Mouse (Mus musculus): ENCODE results near the gene 3110082I17Rik. TPM values are rescaled to one million over a fixed set of nuclear protein-coding genes. Genes with fewer than 3 reads are reported as not detected.
"Not testable (repeated sequence)": the region's sequence is repeated elsewhere in the genome, so short reads cannot be mapped to it uniquely, and the experiment has no call there.

The 3110082I17Rik gene
- polyA plus RNA-seq, 1 experiment from 2014 or later = 33.5 TPM

DNA sequence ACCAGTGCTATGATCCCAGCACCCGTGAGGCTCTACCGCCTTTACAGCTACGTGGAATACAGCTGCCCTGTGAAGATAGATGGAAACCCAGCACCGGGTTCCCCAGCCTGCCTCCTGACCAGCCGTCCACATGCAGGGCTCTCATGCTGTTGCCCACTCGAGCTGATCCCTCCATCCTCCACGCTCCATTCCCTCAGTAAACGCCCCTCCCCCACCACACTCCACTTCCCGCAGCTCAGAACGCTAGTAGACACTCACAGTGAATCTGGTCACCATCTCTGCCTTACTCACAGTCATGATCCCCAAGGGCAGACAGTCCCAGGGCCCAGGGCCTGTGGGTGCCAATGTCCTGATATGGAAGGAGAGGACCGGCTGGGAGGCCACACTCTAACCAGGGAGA is 121.4 kb downstream of the 3110082I17Rik start:
- Histone ChIP-seq H3K36me3 (peaks cover 79% of the 10 kb centered on the region), H3K27ac (no peak overlapping the region), H3K9ac (no peak overlapping the region), H3K27me3 (no peaks in the 10 kb centered on the region), H3K9me3 (no peaks in the 10 kb centered on the region), H3K4me3 (no peak overlapping the region), H3K4me2 (replicated peaks) (no peak overlapping the region), H3K4me1 (peaks cover 9% of the 10 kb centered on the region)
- ATAC-seq (ENCODE audit: insufficient number of reproducible peaks, insufficient read depth, low FRiP score, low TSS enrichment) = no peak
- 87% methylated on average over 11 of the region's 11 CpGs for WGBS

DNA sequence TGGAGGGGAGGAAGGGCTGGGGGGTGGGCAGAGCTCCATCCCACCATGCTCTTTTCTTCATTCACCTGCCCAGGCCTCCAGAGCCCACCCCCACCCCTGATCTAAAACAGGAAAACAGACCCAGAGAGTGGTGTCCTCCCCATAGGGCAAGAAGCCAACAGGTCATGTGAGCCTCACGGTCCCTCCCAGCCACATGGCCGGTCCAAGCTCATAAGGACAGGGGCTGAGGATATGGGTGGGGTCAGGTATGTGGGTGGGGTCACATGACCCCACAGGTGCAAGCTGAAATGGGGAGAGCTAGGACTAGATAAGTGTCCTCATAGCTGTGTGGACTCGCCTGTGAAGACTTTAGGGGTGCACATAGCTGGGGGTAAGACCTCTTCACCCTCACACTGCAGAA is 121.9 kb downstream of the 3110082I17Rik start:
- H3K27me3 ChIP-seq = no peaks in the 10 kb centered on the region
- ATAC-seq (ENCODE audit: insufficient number of reproducible peaks, insufficient read depth, low FRiP score, low TSS enrichment) = no peak
- no peak overlapping the region for H3K27ac ChIP-seq
- no peak overlapping the region for H3K9ac ChIP-seq
- H3K36me3 ChIP-seq = peaks cover 79% of the 10 kb centered on the region
- 80% methylated on average over 3 of the region's 3 CpGs for WGBS
- H3K4me1 ChIP-seq = peaks cover 5% of the 10 kb centered on the region; the same call in 1 of the 2 replicates
- H3K4me2 ChIP-seq (replicated peaks) = no peak overlapping the region
- H3K9me3 ChIP-seq = no peaks in the 10 kb centered on the region
- no peak overlapping the region for H3K4me3 ChIP-seq

DNA sequence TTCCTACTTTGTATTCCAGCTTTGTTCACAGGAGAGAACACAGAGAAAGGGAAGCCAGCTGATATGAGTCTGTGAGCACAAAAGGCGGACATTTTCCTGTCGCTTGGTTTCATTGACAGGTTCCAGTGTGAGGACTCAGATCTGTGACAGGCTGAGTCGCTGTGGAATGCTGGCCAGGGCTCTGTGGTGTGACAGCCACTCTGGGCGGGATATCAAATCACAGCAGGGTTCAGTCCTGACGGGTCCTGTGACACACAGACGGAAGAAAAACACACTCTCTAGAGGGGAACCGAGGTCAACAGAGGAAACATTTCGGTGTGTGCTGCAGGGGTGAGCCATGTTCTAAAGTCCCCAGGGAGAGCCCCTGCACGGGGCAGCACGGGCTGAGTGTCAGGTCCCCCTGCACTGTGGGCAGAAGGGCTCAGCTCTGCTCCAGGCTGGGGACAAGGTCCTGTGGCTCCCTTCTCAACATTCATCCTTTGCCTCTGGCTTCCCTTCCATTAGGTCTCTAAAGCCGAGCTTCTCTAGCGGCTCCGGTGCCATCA is 122.4 kb downstream of the 3110082I17Rik start:
- ATAC-seq (ENCODE audit: insufficient number of reproducible peaks, insufficient read depth, low FRiP score, low TSS enrichment) = no peak
- WGBS = 71% methylated on average over 13 of the region's 13 CpGs

DNA sequence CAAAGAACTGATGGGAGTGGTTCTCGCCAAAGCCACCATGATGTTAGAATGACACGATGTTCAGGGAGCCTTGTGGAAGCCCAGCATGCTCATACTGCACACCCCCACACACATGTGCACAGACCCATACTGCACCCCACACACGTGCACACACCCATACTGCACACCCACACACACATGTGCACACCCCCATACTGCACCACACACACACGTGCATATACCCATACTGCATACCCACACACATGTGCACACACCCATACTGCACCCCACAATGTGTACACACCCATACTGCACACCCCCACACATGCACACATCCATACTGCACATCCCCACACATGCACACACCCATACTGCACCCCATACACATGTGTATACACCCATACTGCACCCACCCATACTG is 124.7 kb downstream of the 3110082I17Rik start:
- H3K36me3 ChIP-seq = peaks cover 60% of the 10 kb centered on the region
- H3K4me3 ChIP-seq = no peak overlapping the region
- H3K27ac ChIP-seq = no peak overlapping the region
- H3K9ac ChIP-seq = no peak overlapping the region
- no peaks in the 10 kb centered on the region for H3K9me3 ChIP-seq
- no peaks in the 10 kb centered on the region for H3K27me3 ChIP-seq
- 88% methylated on average over 4 of the region's 4 CpGs for WGBS
- no peak overlapping the region for H3K4me2 ChIP-seq (replicated peaks)
- ATAC-seq (ENCODE audit: insufficient number of reproducible peaks, insufficient read depth, low FRiP score, low TSS enrichment) = peak; percentile 76
- no peaks in the 10 kb centered on the region for H3K4me1 ChIP-seq

More for the DNA sequence above, 122.4 kb downstream of the 3110082I17Rik start:
- Histone ChIP-seq H3K9ac (no peak overlapping the region), H3K9me3 (no peaks in the 10 kb centered on the region), H3K4me1 (0 out of 2 replicates have a peak, but pooled peaks cover under 1% of the 10 kb centered on the region), H3K27ac (no peak overlapping the region), H3K27me3 (no peaks in the 10 kb centered on the region), H3K36me3 (peaks cover 79% of the 10 kb centered on the region), H3K4me3 (no peak overlapping the region), H3K4me2 (replicated peaks) (no peak overlapping the region)

DNA sequence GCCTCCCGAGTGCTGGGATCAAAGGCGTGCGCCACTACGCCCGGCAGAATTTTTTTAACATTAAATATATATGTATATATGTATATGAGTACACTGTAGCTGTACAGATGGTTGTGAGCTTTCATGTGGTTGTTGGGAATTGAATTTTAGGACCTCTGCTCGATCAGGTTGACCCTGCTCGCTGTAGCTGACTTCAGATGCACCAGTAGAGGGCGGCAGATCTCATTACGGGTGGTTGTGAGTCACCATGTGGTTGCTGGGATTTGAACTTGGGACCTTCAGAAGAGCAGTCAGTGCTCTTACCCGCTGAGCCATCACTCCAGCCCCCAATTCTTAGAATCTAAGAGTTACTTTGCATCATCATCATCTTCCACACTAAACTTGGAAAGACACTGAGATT is 125.9 kb downstream of the 3110082I17Rik start:
- H3K4me2 ChIP-seq (replicated peaks); H3K9me3 ChIP-seq; H3K4me3 ChIP-seq; H3K27ac ChIP-seq; H3K4me1 ChIP-seq; H3K9ac ChIP-seq; ATAC-seq (ENCODE audit: insufficient number of reproducible peaks, insufficient read depth, low FRiP score, low TSS enrichment); H3K27me3 ChIP-seq: not testable (repeated sequence)
- peaks cover 48% of the 10 kb centered on the region for H3K36me3 ChIP-seq
- 81% methylated on average over 10 of the region's 10 CpGs for WGBS

DNA sequence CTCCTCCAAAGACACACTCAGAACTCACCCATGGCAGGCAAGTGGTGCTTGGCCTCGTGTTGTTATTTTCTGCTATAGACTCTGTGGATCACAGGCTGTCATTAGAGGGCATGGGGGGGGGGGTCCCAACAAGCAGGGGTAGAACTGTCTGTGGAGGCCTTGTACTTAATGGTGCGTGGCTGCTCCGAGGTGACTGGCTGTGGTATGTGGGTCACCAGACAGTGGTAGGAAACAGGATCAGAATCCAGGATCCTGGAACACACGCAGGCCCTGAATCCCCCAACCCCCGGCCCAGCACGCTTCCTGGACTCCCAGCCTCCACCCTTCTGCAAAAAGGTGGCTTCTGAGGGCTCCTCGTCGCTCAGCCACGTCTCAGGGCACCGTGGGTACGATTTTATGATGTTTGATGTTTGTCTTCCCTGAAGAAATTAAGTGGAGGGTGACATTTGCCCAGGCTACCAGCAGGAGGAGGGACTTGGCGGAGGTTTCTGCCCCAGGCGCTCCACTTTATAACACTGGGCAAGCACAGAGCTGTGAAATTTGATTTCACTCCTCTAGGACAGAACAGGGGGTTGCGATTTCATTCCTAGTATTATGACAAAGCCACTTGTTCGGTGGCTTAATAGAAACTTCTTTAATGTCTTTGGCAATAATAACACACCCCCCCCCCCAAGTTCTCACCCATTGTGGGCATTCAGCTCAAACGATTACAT is 126.9 kb downstream of the 3110082I17Rik start:
- H3K4me1 ChIP-seq = no peaks in the 10 kb centered on the region
- no peak overlapping the region for H3K4me2 ChIP-seq (replicated peaks)
- peaks cover 39% of the 10 kb centered on the region for H3K36me3 ChIP-seq
- no peak overlapping the region for H3K27ac ChIP-seq
- ATAC-seq (ENCODE audit: insufficient number of reproducible peaks, insufficient read depth, low FRiP score, low TSS enrichment) = no peak
- 73% methylated on average over 16 of the region's 16 CpGs for WGBS
- no peaks in the 10 kb centered on the region for H3K9me3 ChIP-seq
- no peak overlapping the region for H3K9ac ChIP-seq
- no peaks in the 10 kb centered on the region for H3K27me3 ChIP-seq
- no peak overlapping the region for H3K4me3 ChIP-seq

DNA sequence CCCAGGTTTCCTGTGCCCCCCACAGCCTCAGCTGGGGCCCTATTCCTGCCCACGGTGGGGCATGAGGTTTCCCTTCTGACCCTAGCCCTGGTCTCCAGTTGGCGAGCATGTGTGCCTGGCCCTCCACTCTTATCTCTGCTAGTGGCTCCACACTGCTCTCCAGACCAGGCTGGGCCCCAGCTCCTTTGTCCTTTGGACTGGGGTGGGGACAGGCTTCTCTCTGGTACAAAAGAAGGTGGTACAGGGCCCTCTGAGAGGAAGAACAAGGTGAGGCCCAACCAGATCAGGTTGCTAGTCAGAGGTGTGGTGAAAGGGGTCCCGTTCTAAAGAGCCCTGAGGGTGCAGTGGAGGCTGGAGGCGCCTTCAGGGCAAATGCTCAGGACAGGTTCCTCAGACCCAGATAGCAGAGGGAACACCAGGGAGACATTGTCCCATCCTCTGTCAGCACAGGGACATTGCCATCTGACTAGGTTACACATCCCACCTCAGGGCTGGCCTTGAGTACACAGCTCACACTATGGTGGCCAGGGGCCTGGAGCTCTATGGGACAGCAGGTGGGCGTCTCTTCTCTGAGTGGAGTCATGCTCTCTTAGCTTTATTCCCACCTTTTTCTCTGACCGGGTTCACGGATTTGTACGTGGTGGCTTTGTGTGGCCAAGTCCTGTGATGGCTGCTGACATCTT is 127.6 kb downstream of the 3110082I17Rik start:
- H3K27ac ChIP-seq = no peak overlapping the region
- no peaks in the 10 kb centered on the region for H3K27me3 ChIP-seq
- H3K4me2 ChIP-seq (replicated peaks) = no peak overlapping the region
- H3K9me3 ChIP-seq = no peaks in the 10 kb centered on the region
- H3K36me3 ChIP-seq = peaks cover 32% of the 10 kb centered on the region
- H3K4me3 ChIP-seq = no peak overlapping the region
- no peaks in the 10 kb centered on the region for H3K4me1 ChIP-seq
- no peak overlapping the region for H3K9ac ChIP-seq
- 88% methylated on average over 8 of the region's 8 CpGs for WGBS
- ATAC-seq (ENCODE audit: insufficient number of reproducible peaks, insufficient read depth, low FRiP score, low TSS enrichment) = no peak

DNA sequence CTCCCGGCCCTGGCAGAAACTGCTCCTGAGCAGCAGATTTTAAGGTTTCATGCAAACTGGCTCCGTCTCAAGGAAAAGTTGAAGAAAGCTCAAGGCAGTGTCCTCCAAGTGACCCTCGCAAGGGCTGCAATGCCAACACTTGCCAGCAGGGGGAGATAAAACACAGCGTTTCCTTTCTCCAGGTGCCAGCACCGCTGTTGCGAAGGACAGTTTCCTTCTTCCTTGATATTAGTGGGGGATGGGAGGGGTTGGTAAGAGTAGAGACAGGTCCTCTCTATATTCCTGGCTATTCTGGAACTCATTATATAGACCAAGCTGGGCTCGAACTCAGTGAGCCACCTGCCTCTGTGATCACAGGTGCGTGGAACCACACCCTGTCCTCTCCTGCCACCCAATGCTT is 128.6 kb downstream of the 3110082I17Rik start:
- Histone ChIP-seq H3K4me1 (no peaks in the 10 kb centered on the region), H3K4me2 (replicated peaks) (no peak overlapping the region), H3K9ac (no peak overlapping the region), H3K27me3 (peaks cover 8% of the 10 kb centered on the region), H3K36me3 (peaks cover 22% of the 10 kb centered on the region), H3K4me3 (no peak overlapping the region), H3K9me3 (no peaks in the 10 kb centered on the region), H3K27ac (no peak overlapping the region)
- 19% methylated on average over 8 of the region's 8 CpGs for WGBS
- no peak for ATAC-seq (ENCODE audit: insufficient number of reproducible peaks, insufficient read depth, low FRiP score, low TSS enrichment)

DNA sequence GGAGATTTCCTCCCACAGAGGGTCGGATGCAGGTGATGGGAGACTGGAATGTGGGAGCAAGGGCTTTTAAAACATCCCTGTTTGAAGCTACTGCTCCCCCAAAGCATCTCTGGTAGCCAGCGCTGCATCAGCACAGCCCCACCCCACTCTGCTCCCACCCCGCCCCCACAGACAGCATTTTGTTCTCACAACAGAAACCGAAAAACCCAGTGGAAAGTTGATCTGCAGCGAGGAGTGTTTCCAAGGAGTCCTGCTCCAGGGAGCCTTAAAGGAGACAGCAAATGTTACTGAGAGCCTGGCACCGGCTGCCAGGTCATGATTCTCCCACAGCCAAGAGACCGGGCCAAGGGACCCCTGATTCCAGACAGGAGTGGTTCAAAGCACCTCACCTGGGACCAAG is 129.6 kb downstream of the 3110082I17Rik start:
- Histone ChIP-seq H3K27ac (no peak overlapping the region), H3K9ac (no peak overlapping the region), H3K4me2 (replicated peaks) (no peak overlapping the region), H3K27me3 (peaks cover 18% of the 10 kb centered on the region), H3K36me3 (peaks cover 12% of the 10 kb centered on the region), H3K4me1 (no peaks in the 10 kb centered on the region), H3K9me3 (no peaks in the 10 kb centered on the region), H3K4me3 (no peak overlapping the region)
- ATAC-seq (ENCODE audit: insufficient number of reproducible peaks, insufficient read depth, low FRiP score, low TSS enrichment) = no peak
- 76% methylated on average over 7 of the region's 7 CpGs for WGBS

DNA sequence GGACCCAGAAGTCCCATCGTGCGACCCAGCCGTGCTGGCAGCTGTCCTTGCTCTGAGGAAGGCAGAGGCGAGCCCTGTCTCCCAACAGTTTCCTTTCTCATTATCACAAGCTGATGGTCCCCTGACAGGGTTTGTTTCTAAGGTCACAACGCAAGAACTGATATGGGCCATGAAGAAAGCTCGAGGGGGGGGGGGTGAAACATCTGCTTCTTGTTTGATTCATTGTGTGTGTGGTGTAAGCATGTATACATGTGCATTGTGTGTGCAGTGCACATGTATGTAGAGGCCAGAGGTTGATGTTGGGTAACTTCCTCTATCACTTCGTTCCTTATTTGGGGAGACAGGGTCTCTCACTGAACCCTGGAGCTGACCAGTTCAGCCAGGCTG is 132.7 kb downstream of the 3110082I17Rik start:
- Histone ChIP-seq H3K4me3 (no peak overlapping the region), H3K9me3 (no peaks in the 10 kb centered on the region), H3K27ac (no peak overlapping the region), H3K36me3 (no peaks in the 10 kb centered on the region), H3K4me2 (replicated peaks) (no peak overlapping the region), H3K9ac (0 out of 2 replicates have a peak overlapping the region, but pooled peaks have one; percentile 15), H3K27me3 (peaks cover 44% of the 10 kb centered on the region), H3K4me1 (peaks cover 6% of the 10 kb centered on the region; the same call in 1 of the 2 replicates)
- 73% methylated on average over 7 of the region's 7 CpGs for WGBS
- no peak for ATAC-seq (ENCODE audit: insufficient number of reproducible peaks, insufficient read depth, low FRiP score, low TSS enrichment)

DNA sequence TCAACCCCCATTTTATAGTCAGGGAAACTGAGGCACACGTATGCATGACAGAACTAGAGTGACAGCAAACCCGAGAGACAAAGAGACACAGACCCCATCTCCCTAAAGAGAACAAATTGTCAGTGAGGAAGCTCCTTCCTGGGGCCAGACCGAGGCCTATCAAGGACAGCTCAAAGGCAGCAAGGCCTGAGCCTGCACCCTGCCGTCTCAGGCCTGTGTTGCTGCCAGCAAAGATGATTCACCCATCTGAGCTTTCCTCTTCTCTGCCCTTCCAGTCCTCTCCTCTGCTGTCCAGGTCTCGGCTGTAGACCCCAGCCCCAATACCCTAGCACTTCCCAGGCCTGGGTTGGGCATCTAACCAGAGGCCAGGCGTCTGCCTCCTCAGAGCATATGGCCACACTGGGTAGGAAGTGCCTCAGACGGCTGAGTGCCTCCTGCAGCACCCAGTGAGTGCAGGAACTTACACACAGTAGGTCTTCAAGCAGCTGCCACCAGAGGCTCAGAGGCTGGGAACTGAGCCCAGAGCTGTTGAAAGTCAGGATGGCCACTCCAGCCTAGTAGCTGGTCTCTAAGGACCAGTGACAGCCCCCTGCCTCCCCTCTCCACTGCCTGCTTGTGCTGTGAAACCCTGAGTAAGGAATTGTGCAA is 133.2 kb downstream of the 3110082I17Rik start:
- 74% methylated on average over 7 of the region's 7 CpGs for WGBS
- 0 out of 2 replicates have a peak overlapping the region, but pooled peaks have one; percentile 15 for H3K9ac ChIP-seq

More for the DNA sequence above, 133.2 kb downstream of the 3110082I17Rik start:
- Histone ChIP-seq H3K4me2 (replicated peaks) (no peak overlapping the region), H3K27ac (no peak overlapping the region), H3K4me3 (no peak overlapping the region), H3K36me3 (no peaks in the 10 kb centered on the region), H3K27me3 (peaks cover 47% of the 10 kb centered on the region), H3K4me1 (peaks cover 6% of the 10 kb centered on the region; the same call in 1 of the 2 replicates), H3K9me3 (no peaks in the 10 kb centered on the region)
- ATAC-seq (ENCODE audit: insufficient number of reproducible peaks, insufficient read depth, low FRiP score, low TSS enrichment) = no peak

Measured in embryonic facial prominence, embryonic 12.5 days (tissue).